Mouse (Mus musculus) testis, adult 2 months (tissue): ENCODE measurements around the gene Prr12.

ENCODE experiments used
- CTCF ChIP-seq: fragments of 200-500 bp; IDR thresholded peaks from 2 replicates; pipeline ENCODE4 v1.5.1; 2012; ENCODE audit warnings: low read depth, mild to moderate bottlenecking, inconsistent platforms, low read length, moderate library complexity; ENCODE audit not compliant: control insufficient read depth, insufficient read depth, insufficient replicate concordance
- POLR2A ChIP-seq: fragments of 200-500 bp; IDR thresholded peaks from 2 replicates; pipeline ENCODE4 v1.6.1; 2012; ENCODE audit warnings: low read depth, mild to moderate bottlenecking, inconsistent platforms, low read length, moderate library complexity; ENCODE audit not compliant: control insufficient read depth

DNA sequence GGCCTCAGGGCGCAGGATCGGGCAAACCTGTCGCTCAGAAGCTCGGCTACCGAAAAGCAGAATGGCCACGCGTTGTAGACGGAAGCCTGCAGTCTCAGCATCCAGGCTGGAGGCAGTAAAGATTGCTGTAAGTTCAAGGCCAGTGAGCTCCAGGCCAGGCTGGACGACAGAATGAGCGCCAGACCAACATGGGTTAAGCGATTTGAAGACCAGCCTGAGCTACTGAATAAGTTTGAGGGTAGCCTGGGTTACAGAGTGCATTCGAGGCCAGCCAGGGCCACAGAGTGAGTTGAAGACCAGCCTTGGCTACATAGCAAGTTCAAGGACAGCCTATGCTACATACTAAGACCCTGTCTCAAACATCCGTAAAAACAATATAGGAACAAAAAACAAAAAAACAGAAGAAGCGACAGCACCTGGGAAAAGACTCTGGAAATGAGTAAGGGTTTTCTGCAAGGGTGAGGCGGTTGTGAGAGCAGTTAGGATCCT lies 54.7 kb downstream of the Prr12 start:
- TF ChIP-seq POLR2A (no peak), CTCF (no peak)
